Mouse (Mus musculus) olfactory bulb, adult 2 months (tissue): Measurements from ENCODE around the gene Vwa2.

Source experiments
- CTCF ChIP-seq: fragments of 200-500 bp; IDR thresholded peaks from 2 replicates; pipeline ENCODE4 v1.5.1; 2012; ENCODE audit warnings: low read depth, mild to moderate bottlenecking, low read length, moderate library complexity; ENCODE audit not compliant: insufficient read depth
- POLR2A ChIP-seq: fragments of 200-500 bp; IDR thresholded peaks from 2 replicates; pipeline ENCODE4 v1.6.1; 2012; ENCODE audit warnings: mild to moderate bottlenecking, low read depth, low read length, moderate library complexity; ENCODE audit not compliant: insufficient read depth

- TF ChIP-seq CTCF (no peak), POLR2A (no peak)
Observed at GRCm38 (mm10) chr19:56826047-56826631, 47.9 kb upstream of the Vwa2 start, which contains the start of gene Tdrd1.
